Mouse (Mus musculus) cerebellum, adult 2 months (tissue): ENCODE results near the gene Nupr1. TPM values are rescaled to one million over a fixed set of nuclear protein-coding genes. Genes with fewer than 3 reads are reported as not detected.

Source experiments
- DNase-seq, 2 experiments: peaks; one replicate each; pipeline ENCODE4 v3.0.0; 2021
- H3K27ac ChIP-seq: fragments of 200-500 bp; 2 replicates; pipeline ENCODE4 v1.5.1; 2012; ENCODE audit warnings: low read length, control low read depth, inconsistent platforms; ENCODE audit not compliant: insufficient read depth
- H3K27me3 ChIP-seq: fragments of 200-500 bp; 2 replicates; pipeline ENCODE4 v1.6.1; 2012; ENCODE audit warnings: inconsistent platforms, mild to moderate bottlenecking, low read length, moderate library complexity; ENCODE audit not compliant: control insufficient read depth, insufficient read depth
- H3K4me1 ChIP-seq: fragments of 200-500 bp; 2 replicates; pipeline ENCODE4 v1.6.1; 2011; ENCODE audit warnings: low read length; ENCODE audit not compliant: control insufficient read depth, insufficient read depth
- H3K4me3 ChIP-seq: fragments of 200-500 bp; replicated peaks from 2 replicates; pipeline ENCODE3; 2011; ENCODE audit warnings: mild to moderate bottlenecking, low read depth, low read length, control low read depth; ENCODE audit not compliant: insufficient read depth
- CTCF ChIP-seq: fragments of 200-500 bp; IDR thresholded peaks from 2 replicates; pipeline ENCODE4 v1.5.1; 2011; ENCODE audit warnings: low read depth, mild to moderate bottlenecking, control low read depth, low read length, moderate library complexity, borderline replicate concordance; ENCODE audit not compliant: insufficient read depth
- POLR2A ChIP-seq: fragments of 200-500 bp; IDR thresholded peaks from 2 replicates; pipeline ENCODE4 v1.6.1; 2011; ENCODE audit warnings: low read length, control low read depth, borderline replicate concordance; ENCODE audit not compliant: insufficient read depth
- WGBS: fragments of 180-500 bp; shearing (Covaris S2); methylation state at CpG from one replicate; pipeline ENCODE4 v1.1.7; 2018; 5-methylcytosine and 5-hydroxymethylcytosine counted together
- polyA plus RNA-seq: library from polyadenylated mRNA; depleted of rRNA; stranded (reverse); fragments of >200 nt; gene quantifications from 2 replicates; pipeline ENCODE4 v1.2.3, GENCODE M21; 2012

Nupr1 gene
- polyA plus RNA-seq, 1 experiment = 9.3 TPM

DNA sequence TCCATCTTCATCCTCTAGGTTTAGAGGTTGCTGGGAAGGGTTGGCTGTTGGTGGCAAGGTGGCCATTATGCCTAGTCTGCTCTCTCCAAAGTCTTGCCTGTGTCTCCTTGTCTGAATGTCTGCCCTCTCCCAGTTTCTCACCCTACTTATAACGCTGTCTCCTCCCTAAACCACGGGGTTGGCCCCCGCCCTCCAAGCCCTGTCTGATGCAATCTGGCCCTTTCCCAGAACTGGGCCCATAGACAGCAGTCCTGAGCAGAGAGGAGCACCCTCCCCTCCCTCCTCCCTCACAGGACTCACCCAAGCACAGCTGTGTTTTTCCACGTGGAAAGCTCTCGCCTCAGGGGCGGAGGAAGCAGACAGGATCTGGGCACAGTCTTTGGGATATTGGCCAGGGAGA lies 5.3 kb downstream of the Nupr1 start:
- peaks cover 4% of the 10 kb centered on the region; the same call in 1 of the 2 replicates for H3K4me1 ChIP-seq
- H3K27ac ChIP-seq = no peak overlapping the region
- no peaks in the 10 kb centered on the region for H3K27me3 ChIP-seq
- DNase-seq = peak in 1 of 2 experiments; percentile 19
- no peak for TF ChIP-seq CTCF
- TF ChIP-seq POLR2A = no peak
- H3K4me3 ChIP-seq = no peak overlapping the region
- 22% methylated on average over 6 of the region's 6 CpGs for WGBS

DNA sequence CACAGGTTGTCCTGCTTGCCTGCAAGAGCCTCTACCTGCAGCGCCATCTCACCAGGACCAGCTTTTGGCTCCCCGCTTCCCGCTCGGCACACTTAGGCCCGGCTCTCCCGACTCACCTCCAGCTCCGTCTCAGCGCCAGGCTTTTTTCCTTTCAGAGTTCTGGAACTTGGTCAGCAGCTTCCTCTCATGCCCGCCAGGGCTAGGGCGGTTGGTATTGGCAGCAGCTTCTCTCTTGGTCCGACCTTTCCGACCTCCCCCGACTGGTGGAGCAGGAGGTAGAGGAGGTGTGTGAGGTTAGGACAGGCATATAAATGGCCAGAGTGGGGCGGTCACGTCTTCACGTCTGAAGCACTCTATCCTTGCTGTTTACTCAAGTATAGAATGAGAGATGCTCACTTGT lies 5.9 kb downstream of the Nupr1 start:
- DNase-seq = no peak
- Histone ChIP-seq H3K4me3 (no peak overlapping the region), H3K27ac (no peak overlapping the region), H3K27me3 (no peaks in the 10 kb centered on the region), H3K4me1 (peaks cover 4% of the 10 kb centered on the region; the same call in 1 of the 2 replicates)
- no peak for TF ChIP-seq POLR2A
- no peak for TF ChIP-seq CTCF
- 68% methylated on average over 16 of the region's 16 CpGs for WGBS

DNA sequence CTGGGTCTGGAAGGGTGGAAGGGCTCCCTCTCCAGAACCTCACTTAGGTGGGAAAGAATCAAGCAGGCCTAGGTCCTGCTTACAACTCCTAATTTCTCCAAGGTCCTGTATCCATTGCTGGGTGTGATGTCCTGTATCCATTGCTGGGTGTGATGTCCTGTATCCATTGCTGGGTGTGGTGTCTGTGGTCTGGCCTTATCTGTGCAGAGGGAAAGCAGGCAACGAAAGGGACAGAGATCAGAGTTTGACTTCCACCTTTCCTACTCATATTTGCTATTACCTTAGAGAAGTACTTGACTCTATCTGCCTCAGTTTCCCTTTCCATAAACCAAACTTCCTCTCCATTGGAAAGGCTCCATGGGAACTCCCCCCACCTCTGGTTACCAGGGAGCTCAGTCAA lies 7.3 kb downstream of the Nupr1 start:
- Histone ChIP-seq H3K27me3 (no peaks in the 10 kb centered on the region), H3K27ac (no peak overlapping the region), H3K4me3 (no peak overlapping the region), H3K4me1 (peaks cover 4% of the 10 kb centered on the region; the same call in 1 of the 2 replicates)
- DNase-seq = no peak
- TF ChIP-seq CTCF (no peak), POLR2A (no peak)
- WGBS = 88% methylated on average over 1 of the region's 1 CpGs

DNA sequence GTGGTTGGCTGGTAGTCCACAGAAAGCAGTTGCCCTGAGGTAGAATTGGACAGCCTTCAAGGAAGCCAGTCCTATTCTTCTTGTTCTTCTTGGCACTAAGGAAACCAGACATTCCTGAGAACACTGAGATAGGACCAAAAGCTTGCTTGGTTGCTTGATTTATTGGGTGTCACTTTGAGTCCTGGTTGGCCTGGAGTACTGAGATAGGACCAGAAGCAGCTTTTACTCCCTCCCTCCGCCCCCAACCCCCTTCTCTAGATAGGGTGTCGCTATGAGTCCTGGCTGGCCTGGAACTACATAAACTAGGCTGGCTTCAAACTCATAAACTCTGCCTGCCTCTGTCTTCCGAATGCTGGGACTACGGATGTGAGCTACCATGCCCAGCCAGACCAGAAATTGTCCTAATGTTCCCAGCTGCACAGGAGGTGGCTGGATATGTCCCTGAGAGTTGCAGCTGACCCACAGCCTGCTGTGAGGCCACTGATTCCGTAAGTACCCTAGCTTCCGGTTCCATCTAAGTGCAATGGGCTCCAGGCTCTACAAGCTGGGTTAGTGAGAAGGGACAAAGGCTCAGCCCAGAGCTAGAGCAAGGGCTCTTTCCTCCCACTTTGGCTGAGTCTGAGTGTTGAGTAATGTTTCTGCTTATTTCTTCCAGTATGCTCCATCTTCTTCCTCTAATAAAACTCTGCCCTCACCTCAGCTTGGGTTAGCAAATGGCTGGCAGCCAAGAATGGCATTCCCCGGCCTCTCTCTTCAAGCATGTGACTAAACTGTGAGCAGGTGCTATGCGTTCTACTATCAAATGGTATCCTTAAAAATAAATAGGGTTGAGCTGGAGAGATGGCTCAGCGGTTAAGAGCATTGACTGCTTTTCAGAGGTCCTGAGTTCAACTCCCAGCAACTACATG lies 9.0 kb downstream of the Nupr1 start:
- peaks cover 4% of the 10 kb centered on the region; the same call in 1 of the 2 replicates for H3K4me1 ChIP-seq
- H3K4me3 ChIP-seq = no peak overlapping the region
- TF ChIP-seq CTCF (no peak), POLR2A (no peak)
- DNase-seq = no peak
- no peaks in the 10 kb centered on the region for H3K27me3 ChIP-seq
- H3K27ac ChIP-seq = no peak overlapping the region
- WGBS = 72% methylated on average over 9 of the region's 9 CpGs

DNA sequence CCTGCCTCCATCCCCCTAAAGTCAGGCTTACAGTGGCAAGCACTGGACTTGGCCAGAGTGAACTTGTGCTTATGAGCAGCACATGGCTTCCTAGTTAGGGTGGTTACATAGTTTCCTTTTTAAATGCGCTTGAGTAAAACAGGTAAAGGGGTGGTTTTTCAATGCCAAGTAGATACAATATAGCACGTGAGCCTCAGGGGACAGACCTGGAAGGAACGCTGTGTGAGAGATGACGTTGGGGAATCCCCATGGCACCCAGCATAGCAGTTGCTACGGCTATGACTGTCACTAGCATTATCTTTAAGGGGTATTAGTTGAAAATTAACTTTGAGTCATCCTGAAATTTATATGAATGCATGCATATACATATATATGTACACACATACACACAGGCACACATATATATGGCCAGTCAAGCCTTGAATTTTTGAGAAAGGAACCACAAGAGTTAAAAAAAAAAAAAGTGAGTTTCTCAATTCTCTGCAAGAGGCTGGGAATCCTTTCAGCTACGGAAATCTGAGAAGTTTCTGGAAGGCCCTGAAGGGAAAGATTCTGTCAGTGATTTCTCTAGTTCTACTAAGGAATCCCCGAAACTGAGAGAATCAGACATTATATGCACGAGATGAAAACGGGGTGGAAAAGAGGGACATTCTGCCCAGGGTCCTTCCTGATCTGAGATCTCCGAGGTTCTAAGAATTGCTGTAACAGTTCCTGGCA lies 10.9 kb downstream of the Nupr1 start:
- no peak for DNase-seq
- TF ChIP-seq CTCF (no peak), POLR2A (no peak)
- H3K27me3 ChIP-seq = no peaks in the 10 kb centered on the region
- no peaks in the 10 kb centered on the region for H3K4me1 ChIP-seq
- no peak overlapping the region for H3K27ac ChIP-seq
- WGBS = 75% methylated on average over 10 of the region's 10 CpGs
- H3K4me3 ChIP-seq = no peak overlapping the region

DNA sequence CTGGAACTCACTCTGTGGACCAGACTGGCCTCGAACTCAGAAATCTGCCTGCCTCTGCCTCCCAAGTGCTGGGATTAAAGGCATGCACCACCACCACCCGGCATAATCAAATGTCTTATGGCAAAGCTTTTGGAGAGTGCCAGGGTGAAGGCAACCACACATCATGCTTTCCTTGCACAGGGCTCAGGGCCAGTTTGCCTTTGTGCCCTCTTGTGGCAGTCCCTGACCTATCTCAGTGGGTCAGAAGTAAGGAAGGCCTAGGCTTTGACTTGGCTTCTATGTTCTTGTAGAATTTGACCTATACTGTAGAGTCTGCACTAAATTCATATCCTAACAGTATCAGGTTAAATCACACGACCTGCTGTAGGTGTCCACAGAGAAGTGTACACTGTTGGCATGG lies 14.0 kb downstream of the Nupr1 start:
- DNase-seq = no peak
- 60% methylated on average over 3 of the region's 3 CpGs for WGBS
- H3K27me3 ChIP-seq = no peaks in the 10 kb centered on the region
- H3K4me1 ChIP-seq = no peaks in the 10 kb centered on the region
- H3K4me3 ChIP-seq = no peak overlapping the region
- TF ChIP-seq CTCF (no peak), POLR2A (no peak)
- no peak overlapping the region for H3K27ac ChIP-seq

DNA sequence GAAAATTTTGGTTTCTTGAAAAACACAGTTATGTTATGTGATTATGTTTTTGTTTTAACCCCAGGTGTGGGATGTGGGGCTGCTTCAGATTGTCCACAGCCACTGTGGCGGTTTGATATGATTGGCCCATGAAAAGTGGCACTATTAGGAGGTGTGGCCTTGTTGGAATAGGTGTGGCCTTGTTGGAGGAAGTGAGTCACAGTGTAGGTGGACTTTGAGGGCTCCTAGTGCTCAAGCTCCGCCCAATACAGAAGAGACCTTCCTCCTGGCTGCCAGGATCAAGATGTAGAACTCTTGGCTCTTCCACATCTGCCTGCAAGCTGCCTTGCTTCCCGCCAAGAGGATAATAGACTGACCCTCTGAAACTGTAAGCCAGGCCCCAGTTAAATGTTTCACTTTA lies 17.9 kb downstream of the Nupr1 start:
- no peaks in the 10 kb centered on the region for H3K4me1 ChIP-seq
- no peak overlapping the region for H3K4me3 ChIP-seq
- TF ChIP-seq POLR2A = no peak
- no peak for TF ChIP-seq CTCF
- H3K27me3 ChIP-seq = no peaks in the 10 kb centered on the region
- no peak for DNase-seq
- H3K27ac ChIP-seq = no peak overlapping the region
- 75% methylated on average over 3 of the region's 3 CpGs for WGBS

DNA sequence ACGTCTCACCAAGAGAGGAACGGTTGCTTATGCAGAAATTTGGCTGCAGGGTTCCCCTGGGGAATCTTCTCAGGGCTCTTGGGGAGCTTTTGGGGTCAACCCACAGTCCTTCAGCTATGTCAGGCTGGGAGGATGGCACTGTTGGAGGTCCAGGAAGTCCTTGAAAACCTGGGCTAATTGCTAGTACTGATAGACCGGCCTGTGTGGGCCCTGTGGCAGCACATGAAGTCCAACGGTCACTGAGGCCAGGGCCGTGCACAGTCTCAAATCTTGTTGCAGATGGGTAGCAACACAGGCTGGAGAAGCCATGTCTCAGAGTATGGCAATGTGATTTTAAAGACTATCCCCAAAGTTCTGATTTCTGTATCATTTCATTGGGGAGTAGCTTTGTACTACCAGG lies 22.9 kb downstream of the Nupr1 start:
- TF ChIP-seq POLR2A = no peak
- no peak for TF ChIP-seq CTCF
- no peaks in the 10 kb centered on the region for H3K27me3 ChIP-seq
- no peak for DNase-seq
- 84% methylated on average over 5 of the region's 5 CpGs for WGBS
- H3K4me3 ChIP-seq = no peak overlapping the region
- H3K27ac ChIP-seq = no peak overlapping the region
- H3K4me1 ChIP-seq = no peaks in the 10 kb centered on the region
